Mouse (Mus musculus) limb, embryonic 10.5 days (tissue): ENCODE measurements around the gene Abcd2. TPM values are rescaled to one million over a fixed set of nuclear protein-coding genes. Genes with fewer than 3 reads are reported as not detected.

ENCODE experiments used
- DNase-seq: peaks from one replicate; pipeline ENCODE4 v3.0.0-alpha.2; 2017; ENCODE audit warnings: low spot score
- H3K27ac ChIP-seq: fragments of 300-500 bp; sonication (generic); 2 replicates; pipeline ENCODE4 v1.5.1; 2016; ENCODE audit warnings: mild to moderate bottlenecking
- H3K27me3 ChIP-seq: fragments of 300-500 bp; sonication (generic); 2 replicates; pipeline ENCODE4 v1.6.1; 2016; ENCODE audit warnings: low read depth, mild to moderate bottlenecking; ENCODE audit not compliant: poor library complexity, severe bottlenecking
- H3K36me3 ChIP-seq: fragments of 300-500 bp; sonication (generic); 2 replicates; pipeline ENCODE4 v1.6.1; 2016; ENCODE audit warnings: mild to moderate bottlenecking, moderate library complexity
- H3K4me1 ChIP-seq: fragments of 300-500 bp; sonication (generic); 2 replicates; pipeline ENCODE4 v1.6.1; 2016
- H3K4me3 ChIP-seq: fragments of 300-500 bp; sonication (generic); 2 replicates; pipeline ENCODE4 v1.5.1; 2016; ENCODE audit warnings: mild to moderate bottlenecking, moderate library complexity
- H3K9me3 ChIP-seq: fragments of 300-500 bp; sonication (generic); replicated peaks from 2 replicates; pipeline ENCODE4 v1.6.1; 2016; ENCODE audit warnings: mild to moderate bottlenecking
- WGBS: fragments of 180-500 bp; shearing (Covaris S2); methylation state at CpG from one replicate; pipeline ENCODE4 v1.1.7; 2016; 5-methylcytosine and 5-hydroxymethylcytosine counted together
- polyA plus RNA-seq: library from polyadenylated mRNA; unstranded; fragments of >200 nt; fragmentation: Nextera tagmentation; extraction: Ambion mirVana; gene quantifications from 2 replicates; pipeline ENCODE4 v1.2.1, GENCODE M21; 2016

Abcd2 gene
- polyA plus RNA-seq, 1 experiment from 2014 or later = 2.1 TPM

GRCm38 (mm10) chr15:91179911-91180622 is 11.5 kb downstream of the Abcd2 start:
- no peaks in the 10 kb centered on the region for H3K36me3 ChIP-seq
- 78% methylated on average over 15 of the region's 15 CpGs for WGBS
- H3K4me3 ChIP-seq = no peak overlapping the region
- DNase-seq = no peak
- H3K27ac ChIP-seq = no peak overlapping the region
- no peaks in the 10 kb centered on the region for H3K9me3 ChIP-seq
- no peaks in the 10 kb centered on the region for H3K4me1 ChIP-seq
- H3K27me3 ChIP-seq = no peaks in the 10 kb centered on the region

GRCm38 (mm10) chr15:91178656-91179314 is 12.8 kb downstream of the Abcd2 start:
- Histone ChIP-seq H3K4me1 (no peaks in the 10 kb centered on the region), H3K27me3 (no peaks in the 10 kb centered on the region), H3K4me3 (no peak overlapping the region), H3K27ac (no peak overlapping the region), H3K9me3 (no peaks in the 10 kb centered on the region), H3K36me3 (no peaks in the 10 kb centered on the region)
- DNase-seq = no peak
- WGBS = 67% methylated on average over 9 of the region's 9 CpGs

GRCm38 (mm10) chr15:91172193-91172592 is 19.4 kb downstream of the Abcd2 start:
- WGBS = 82% methylated on average over 4 of the region's 4 CpGs
- H3K36me3 ChIP-seq = no peaks in the 10 kb centered on the region
- H3K27me3 ChIP-seq = no peaks in the 10 kb centered on the region
- H3K27ac ChIP-seq = no peak overlapping the region
- H3K4me3 ChIP-seq = no peak overlapping the region
- H3K9me3 ChIP-seq = no peaks in the 10 kb centered on the region
- H3K4me1 ChIP-seq = peaks cover 9% of the 10 kb centered on the region
- no peak for DNase-seq

- Histone ChIP-seq H3K27ac (no peak overlapping the region), H3K36me3 (no peaks in the 10 kb centered on the region), H3K9me3 (no peaks in the 10 kb centered on the region), H3K4me3 (no peak overlapping the region), H3K4me1 (peaks cover 9% of the 10 kb centered on the region), H3K27me3 (no peaks in the 10 kb centered on the region)
- WGBS = 88% methylated on average over 4 of the region's 4 CpGs
- no peak for DNase-seq
Observed at GRCm38 (mm10) chr15:91171332-91171731, 20.3 kb downstream of the Abcd2 start.

GRCm38 (mm10) chr15:91170602-91171328 is 20.8 kb downstream of the Abcd2 start:
- DNase-seq = no peak
- 89% methylated on average over 9 of the region's 9 CpGs for WGBS
- H3K27me3 ChIP-seq = no peaks in the 10 kb centered on the region
- peaks cover 9% of the 10 kb centered on the region for H3K4me1 ChIP-seq
- H3K27ac ChIP-seq = no peak overlapping the region
- no peaks in the 10 kb centered on the region for H3K9me3 ChIP-seq
- H3K36me3 ChIP-seq = no peaks in the 10 kb centered on the region
- no peak overlapping the region for H3K4me3 ChIP-seq

GRCm38 (mm10) chr15:91167850-91168562 is 23.6 kb downstream of the Abcd2 start:
- Histone ChIP-seq H3K9me3 (no peaks in the 10 kb centered on the region), H3K36me3 (no peaks in the 10 kb centered on the region), H3K27ac (no peak overlapping the region), H3K4me1 (peaks cover 9% of the 10 kb centered on the region), H3K27me3 (no peaks in the 10 kb centered on the region), H3K4me3 (no peak overlapping the region)
- DNase-seq = no peak
- WGBS = 89% methylated on average over 13 of the region's 13 CpGs

- no peak for DNase-seq
- WGBS = 3% methylated on average over 5 of the region's 5 CpGs
Observed at GRCm38 (mm10) chr15:91165021-91165420, 26.6 kb downstream of the Abcd2 start.

GRCm38 (mm10) chr15:91163454-91163853 is 28.1 kb downstream of the Abcd2 start:
- Histone ChIP-seq H3K9me3 (no peaks in the 10 kb centered on the region), H3K36me3 (no peaks in the 10 kb centered on the region), H3K4me1 (no peaks in the 10 kb centered on the region), H3K27ac (no peak overlapping the region), H3K27me3 (no peaks in the 10 kb centered on the region), H3K4me3 (no peak overlapping the region)
- DNase-seq = no peak
- 93% methylated on average over 2 of the region's 2 CpGs for WGBS

More at GRCm38 (mm10) chr15:91165021-91165420, 26.6 kb downstream of the Abcd2 start:
- H3K4me3 ChIP-seq = no peak overlapping the region
- H3K4me1 ChIP-seq = no peaks in the 10 kb centered on the region
- no peak overlapping the region for H3K27ac ChIP-seq
- H3K36me3 ChIP-seq = no peaks in the 10 kb centered on the region
- no peaks in the 10 kb centered on the region for H3K9me3 ChIP-seq
- H3K27me3 ChIP-seq = no peaks in the 10 kb centered on the region

GRCm38 (mm10) chr15:91161153-91161552 is 30.4 kb downstream of the Abcd2 start:
- WGBS = 87% methylated on average over 5 of the region's 5 CpGs
- H3K4me1 ChIP-seq = no peaks in the 10 kb centered on the region
- H3K4me3 ChIP-seq = no peak overlapping the region
- no peaks in the 10 kb centered on the region for H3K27me3 ChIP-seq
- no peak overlapping the region for H3K27ac ChIP-seq
- no peak for DNase-seq
- no peaks in the 10 kb centered on the region for H3K36me3 ChIP-seq
- H3K9me3 ChIP-seq = no peaks in the 10 kb centered on the region

GRCm38 (mm10) chr15:91153311-91153710 is 38.3 kb downstream of the Abcd2 start:
- no peak for DNase-seq
- H3K27ac ChIP-seq = no peak overlapping the region
- 82% methylated on average over 3 of the region's 3 CpGs for WGBS
- no peaks in the 10 kb centered on the region for H3K27me3 ChIP-seq
- H3K4me3 ChIP-seq = no peak overlapping the region
- H3K36me3 ChIP-seq = peaks cover 2% of the 10 kb centered on the region; the same call in 1 of the 2 replicates
- no peaks in the 10 kb centered on the region for H3K4me1 ChIP-seq
- H3K9me3 ChIP-seq = no peaks in the 10 kb centered on the region

GRCm38 (mm10) chr15:91152592-91152991 is 39.0 kb downstream of the Abcd2 start:
- DNase-seq = no peak

GRCm38 (mm10) chr15:91124584-91124983 is 67.0 kb downstream of the Abcd2 start:
- no peak for DNase-seq
- H3K36me3 ChIP-seq = no peaks in the 10 kb centered on the region
- no peak overlapping the region for H3K27ac ChIP-seq
- H3K4me3 ChIP-seq = no peak overlapping the region
- H3K27me3 ChIP-seq = no peaks in the 10 kb centered on the region
- no peaks in the 10 kb centered on the region for H3K4me1 ChIP-seq
- 78% methylated on average over 4 of the region's 4 CpGs for WGBS
- H3K9me3 ChIP-seq = no peaks in the 10 kb centered on the region

More at GRCm38 (mm10) chr15:91152592-91152991, 39.0 kb downstream of the Abcd2 start:
- Histone ChIP-seq H3K36me3 (peaks cover 4% of the 10 kb centered on the region; the same call in 1 of the 2 replicates), H3K4me3 (no peak overlapping the region), H3K4me1 (no peaks in the 10 kb centered on the region), H3K9me3 (no peaks in the 10 kb centered on the region), H3K27me3 (no peaks in the 10 kb centered on the region), H3K27ac (no peak overlapping the region)
- WGBS = 94% methylated on average over 1 of the region's 1 CpGs
